Mouse (Mus musculus) embryonic fibroblast, embryonic 13.5 days (primary cell): ENCODE data around the gene Ctnnd1. TPM values are rescaled to one million over a fixed set of nuclear protein-coding genes. Genes with fewer than 3 reads are reported as not detected.
A peak's percentile ranks its signal among the peaks of the same experiment; 100 is the strongest.

Source experiments
- H3K27ac ChIP-seq: 2 replicates; pipeline ENCODE4 v1.5.1; 2012; ENCODE audit warnings: low read length, control low read depth, inconsistent platforms; ENCODE audit not compliant: insufficient read depth
- H3K4me1 ChIP-seq: 2 replicates; pipeline ENCODE4 v1.6.1; 2011; ENCODE audit warnings: low read length; ENCODE audit not compliant: control insufficient read depth, insufficient read depth
- H3K4me3 ChIP-seq: 2 replicates; pipeline ENCODE4 v1.5.1; 2011; ENCODE audit warnings: mild to moderate bottlenecking, control low read depth, low read length; ENCODE audit not compliant: insufficient read depth
- CTCF ChIP-seq: IDR thresholded peaks from 2 replicates; pipeline ENCODE4 v1.5.1; 2011; ENCODE audit warnings: mild to moderate bottlenecking, control low read depth, low read length, moderate library complexity, borderline replicate concordance; ENCODE audit not compliant: insufficient read depth
- POLR2A ChIP-seq: IDR thresholded peaks from 2 replicates; pipeline ENCODE4 v1.6.1; 2011; ENCODE audit warnings: low read depth, mild to moderate bottlenecking, control low read depth, low read length, moderate library complexity
- polyA plus RNA-seq: library from polyadenylated mRNA; stranded (reverse); fragments of >200 nt; gene quantifications from 2 replicates; pipeline ENCODE4 v1.2.4, GENCODE M21; 2011; ENCODE audit warnings: low read depth; ENCODE audit not compliant: missing spikeins, insufficient read length

Gene Ctnnd1
- polyA plus RNA-seq, 1 experiment: 231 TPM

- no peaks in the 10 kb centered on the region for H3K4me1 ChIP-seq
- TF ChIP-seq POLR2A: no peak
- no peak for TF ChIP-seq CTCF
- no peak overlapping the region for H3K4me3 ChIP-seq
- H3K27ac ChIP-seq: no peak overlapping the region
These were observed 76.4 kb downstream of the Ctnnd1 start for GRCm38 (mm10) chr2:84574130-84574529.

- Histone ChIP-seq H3K27ac (peak overlapping the region; percentile 90), H3K4me3 (no peak overlapping the region), H3K4me1 (peaks cover 8% of the 10 kb centered on the region)
- TF ChIP-seq POLR2A (no peak), CTCF (no peak)
These were observed 93.6 kb downstream of the Ctnnd1 start for GRCm38 (mm10) chr2:84556888-84557514.

GRCm38 (mm10) chr2:84551390-84552100 is 99.0 kb downstream of the Ctnnd1 start:
- Histone ChIP-seq H3K4me1 (peaks cover 2% of the 10 kb centered on the region; the same call in 1 of the 2 replicates), H3K27ac (peak overlapping the region; percentile 20; the same call in 1 of the 2 replicates), H3K4me3 (no peak overlapping the region)
- TF ChIP-seq POLR2A (no peak), CTCF (no peak)

Other genes with a start within 250 kb of the Ctnnd1 start
- 9.2 and 10.3 TPM in 2 replicates for gene Calcrl, start 225.4 kb downstream of the Ctnnd1 start, polyA plus RNA-seq
- gene Tfpi, start 174.0 kb downstream of the Ctnnd1 start, polyA plus RNA-seq: 71.4 and 91.8 TPM in 2 replicates
- not detected in 2 replicates for gene Btbd18, start 8.3 kb upstream of the Ctnnd1 start, polyA plus RNA-seq
- 106 and 122 TPM in 2 replicates for gene Selenoh, start 20.0 kb upstream of the Ctnnd1 start, polyA plus RNA-seq
- not detected in 2 replicates for gene Gm28635, start 27.3 kb upstream of the Ctnnd1 start, polyA plus RNA-seq
- 21.3 and 28.0 TPM in 2 replicates for gene Med19, start 27.6 kb upstream of the Ctnnd1 start, polyA plus RNA-seq
- 53.3 and 71.2 TPM in 2 replicates for gene Tmx2, start 28.4 kb upstream of the Ctnnd1 start, polyA plus RNA-seq
- 76.6 and 78.8 TPM in 2 replicates for gene Zdhhc5, start 64.4 kb upstream of the Ctnnd1 start, polyA plus RNA-seq
- gene Clp1, start 76.6 kb upstream of the Ctnnd1 start, polyA plus RNA-seq: 8.9 and 10.4 TPM in 2 replicates
- 1.3 and 4.6 TPM in 2 replicates for gene Ypel4, start 83.3 kb upstream of the Ctnnd1 start, polyA plus RNA-seq
- 2.7 and 4.9 TPM in 2 replicates for gene Gm19426, start 92.9 kb upstream of the Ctnnd1 start, polyA plus RNA-seq
- 27.3 and 40.2 TPM in 2 replicates for gene Serping1, start 124.7 kb upstream of the Ctnnd1 start, polyA plus RNA-seq
- 17.1 and 17.6 TPM in 2 replicates for gene Ube2l6, start 148.1 kb upstream of the Ctnnd1 start, polyA plus RNA-seq
- not detected in 2 replicates for gene Smtnl1, start 171.9 kb upstream of the Ctnnd1 start, polyA plus RNA-seq
- 25.3 and 31.1 TPM in 2 replicates for gene Timm10, start 176.2 kb upstream of the Ctnnd1 start, polyA plus RNA-seq
- gene Slc43a1, start 188.1 kb upstream of the Ctnnd1 start, polyA plus RNA-seq: 6.6 and 8.7 TPM in 2 replicates
- gene Rtn4rl2, start 235.9 kb upstream of the Ctnnd1 start, polyA plus RNA-seq: 1.2 and 1.3 TPM in 2 replicates